Mouse (Mus musculus): Measurements from ENCODE around the gene Gpr88.

Gene Gpr88

DNA sequence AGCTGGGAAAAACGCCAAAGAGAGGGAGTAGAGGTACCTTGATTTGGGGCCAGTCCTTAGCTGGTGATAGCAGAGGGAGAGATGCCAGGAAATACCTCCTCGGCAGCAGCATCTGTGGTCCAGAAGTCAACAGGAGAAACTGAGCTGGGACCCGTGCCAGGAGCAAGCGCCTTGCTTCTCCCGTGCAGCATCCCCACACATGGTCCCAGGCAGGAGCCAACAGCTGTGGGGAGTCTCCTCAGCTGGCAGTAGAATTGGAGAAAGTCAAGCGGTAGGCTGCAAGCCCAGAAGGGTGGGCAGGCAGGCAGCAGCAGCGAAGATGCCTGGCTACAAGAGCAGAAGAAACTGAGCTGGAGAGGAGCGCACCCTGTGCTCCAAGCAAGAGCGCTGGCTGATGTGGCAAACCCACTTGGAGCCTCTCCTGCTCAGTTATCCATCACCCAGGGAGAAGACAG, at the start of gene Gpr88:
TSS of gene Gpr88 (minus strand) at position 427 of the 455 bp plus-strand sequence.
- peak; percentile 87 for DNase-seq (ENCODE audit: low read depth, low spot score)

DNA sequence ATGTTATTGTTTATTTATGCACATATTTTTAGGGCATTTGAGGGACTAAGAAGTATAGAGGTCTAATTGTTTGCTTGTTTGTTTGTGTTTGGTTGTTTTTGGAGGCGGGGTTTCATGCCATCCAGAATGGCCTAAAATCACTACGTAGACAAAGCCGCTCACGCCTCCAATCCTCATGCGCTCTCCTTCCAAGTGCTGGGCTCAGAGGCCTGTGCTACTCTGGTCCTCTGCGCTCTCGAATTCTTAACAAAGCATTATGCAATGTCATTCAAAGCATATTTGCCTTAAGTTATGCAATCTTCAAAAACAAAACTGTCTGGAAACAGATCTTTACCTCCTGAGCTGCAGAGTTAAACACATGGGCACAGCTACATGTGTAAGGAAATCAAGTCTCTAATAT, 49.3 kb upstream of the Gpr88 start:
- no peak for DNase-seq (ENCODE audit: low read depth, low spot score)

DNA sequence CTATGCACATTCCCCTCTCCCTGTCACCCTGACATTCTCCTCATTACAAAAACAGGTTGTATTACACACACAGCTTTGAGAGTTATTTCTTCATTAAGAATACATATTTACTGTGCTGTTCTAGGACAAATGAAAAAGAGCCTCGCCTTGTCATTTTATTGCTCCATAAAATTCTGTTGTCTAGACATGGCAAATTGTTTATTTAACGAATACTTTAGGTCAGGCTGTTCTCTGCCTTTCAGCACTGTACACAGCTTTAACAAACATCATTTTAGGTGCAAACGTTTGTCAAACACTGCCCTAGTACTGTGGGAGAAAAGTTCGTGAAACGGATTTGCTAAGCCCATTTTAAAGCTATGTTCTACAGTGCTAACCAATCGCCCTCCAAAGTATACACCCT, 48.5 kb upstream of the Gpr88 start:
- no peak for DNase-seq (ENCODE audit: low read depth, low spot score)

DNA sequence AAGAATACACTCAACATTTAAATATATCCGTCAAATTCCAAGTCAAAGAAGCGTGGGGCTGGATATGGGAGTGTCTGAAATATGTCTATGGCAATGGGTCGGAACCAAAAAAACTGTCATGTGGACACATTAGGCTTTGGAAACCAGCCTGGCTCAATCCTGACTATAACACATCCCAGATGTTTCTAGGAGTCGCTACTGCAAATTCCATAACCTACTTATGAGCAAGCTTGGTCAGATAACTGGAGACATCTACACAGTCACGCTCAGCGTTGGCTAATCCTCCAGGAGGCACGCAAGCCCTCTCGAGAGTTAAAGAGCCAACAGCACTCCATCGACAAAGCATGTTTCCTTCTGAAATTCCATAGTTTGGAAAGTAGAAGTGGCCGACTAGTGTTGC, 45.4 kb upstream of the Gpr88 start:
- no peak for DNase-seq (ENCODE audit: low read depth, low spot score)

DNA sequence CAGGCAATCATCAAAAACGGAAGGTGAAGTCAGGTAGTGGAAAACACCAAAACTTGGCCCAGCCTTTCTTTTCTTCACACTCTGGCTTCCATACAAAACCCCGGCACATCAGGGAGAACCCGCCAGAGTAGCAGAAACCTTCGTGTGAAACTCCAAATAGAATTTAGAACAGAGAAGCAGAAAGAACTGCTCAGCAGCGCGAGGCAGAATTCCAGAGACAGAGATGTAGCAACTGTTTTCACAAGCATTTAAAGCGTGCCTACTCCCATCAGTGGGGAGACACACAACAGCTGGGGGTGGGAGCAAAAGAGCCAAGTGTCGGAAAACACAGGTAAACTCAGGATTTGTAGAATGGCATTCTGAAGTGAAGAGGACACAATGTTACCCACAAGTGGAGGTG, 44.7 kb upstream of the Gpr88 start:
- DNase-seq (ENCODE audit: low read depth, low spot score), result no peak

DNA sequence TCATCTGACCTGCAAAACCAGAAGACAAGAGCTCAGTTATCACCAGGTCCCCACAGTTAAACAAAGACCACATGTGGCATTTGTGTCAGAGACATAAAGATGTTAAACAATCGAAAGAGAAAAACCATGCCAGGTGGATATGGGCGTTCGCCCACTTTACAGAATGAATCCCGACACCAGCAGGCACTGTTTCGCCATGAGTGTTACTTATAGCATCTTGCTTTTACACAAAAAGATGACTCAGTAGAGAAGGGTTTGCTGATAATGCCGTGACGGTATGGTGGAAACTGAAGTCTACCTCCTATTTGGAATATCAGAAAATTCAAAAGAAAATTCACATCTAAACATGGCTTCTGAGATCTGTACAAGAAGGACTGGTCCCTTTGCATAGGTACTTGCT, 43.9 kb upstream of the Gpr88 start:
- DNase-seq (ENCODE audit: low read depth, low spot score), result no peak

DNA sequence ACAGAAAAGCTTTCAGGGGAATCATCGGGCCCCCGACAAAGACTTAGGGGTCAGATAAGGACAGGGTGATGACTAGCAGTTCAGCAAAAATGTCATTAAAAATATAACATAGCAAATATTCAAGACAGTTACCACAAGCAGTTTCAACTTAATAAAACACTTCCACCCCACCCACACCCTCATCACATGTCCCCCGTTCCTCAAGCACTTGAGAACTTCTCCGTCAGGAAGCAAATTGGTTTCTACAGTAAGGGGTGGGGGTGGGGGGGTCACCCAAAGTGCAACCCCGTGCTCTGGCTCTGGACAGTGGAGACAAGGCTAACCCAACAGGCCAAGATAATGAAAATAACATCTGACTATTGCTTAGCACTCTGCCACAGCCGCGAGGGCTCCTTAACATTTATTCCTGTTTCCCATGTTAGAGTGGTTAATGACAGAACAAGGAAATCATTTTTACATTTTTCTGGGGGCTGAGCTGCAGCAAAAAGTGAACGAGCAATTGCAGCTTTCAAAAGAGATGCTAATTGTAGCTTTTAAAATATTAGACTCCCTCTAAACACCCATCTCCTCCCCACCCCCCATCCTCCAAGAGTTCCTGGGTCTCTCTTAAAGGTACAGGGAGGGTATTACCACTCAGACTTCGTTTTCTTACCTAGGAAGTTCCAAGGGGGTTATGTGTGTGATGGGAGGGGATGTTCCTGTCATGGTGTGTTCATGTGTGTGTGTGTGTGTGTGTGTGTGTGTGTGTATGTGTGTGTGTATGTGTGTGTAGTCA, 36.9 kb upstream of the Gpr88 start:
- DNase-seq (ENCODE audit: low read depth, low spot score), result no peak

DNA sequence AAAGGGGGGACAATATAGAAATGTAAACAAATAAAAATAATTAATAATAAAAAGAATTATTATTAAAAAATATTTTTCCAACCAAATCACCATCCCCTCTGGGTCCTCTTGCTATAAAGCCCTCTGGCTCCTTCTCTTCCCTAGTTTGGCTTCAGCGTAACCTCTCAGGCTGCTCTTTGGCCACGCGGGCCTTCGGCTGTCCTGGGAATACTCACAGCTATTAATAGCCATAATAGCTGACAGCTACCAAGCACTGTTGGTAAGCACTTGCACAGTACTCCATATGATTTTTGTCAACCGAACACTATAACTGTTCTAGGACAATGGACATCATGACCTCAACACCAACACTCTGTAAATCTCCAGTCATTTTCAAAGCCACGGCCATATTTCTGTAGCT, 35.5 kb upstream of the Gpr88 start:
- no peak for DNase-seq (ENCODE audit: low read depth, low spot score)

DNA sequence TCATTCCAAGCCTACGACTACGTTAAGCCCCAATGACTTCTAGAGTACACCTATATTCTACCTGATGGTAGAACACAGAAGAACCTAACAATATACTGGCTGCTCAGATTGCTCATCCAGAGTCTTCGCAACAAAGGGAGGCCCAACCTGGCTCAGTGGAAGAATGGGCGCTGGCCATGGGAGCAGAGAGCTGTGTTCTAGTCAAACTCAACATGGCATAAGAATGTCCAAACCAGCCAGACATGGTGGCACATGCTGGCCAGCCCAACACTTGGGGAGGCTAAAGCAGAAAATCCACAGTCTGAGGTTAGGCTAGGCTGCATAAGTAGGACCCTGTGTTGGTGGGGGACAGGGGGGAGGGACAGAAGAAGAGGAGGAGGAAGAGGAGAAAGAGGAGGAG, 31.4 kb upstream of the Gpr88 start:
- no peak for DNase-seq (ENCODE audit: low read depth, low spot score)

DNA sequence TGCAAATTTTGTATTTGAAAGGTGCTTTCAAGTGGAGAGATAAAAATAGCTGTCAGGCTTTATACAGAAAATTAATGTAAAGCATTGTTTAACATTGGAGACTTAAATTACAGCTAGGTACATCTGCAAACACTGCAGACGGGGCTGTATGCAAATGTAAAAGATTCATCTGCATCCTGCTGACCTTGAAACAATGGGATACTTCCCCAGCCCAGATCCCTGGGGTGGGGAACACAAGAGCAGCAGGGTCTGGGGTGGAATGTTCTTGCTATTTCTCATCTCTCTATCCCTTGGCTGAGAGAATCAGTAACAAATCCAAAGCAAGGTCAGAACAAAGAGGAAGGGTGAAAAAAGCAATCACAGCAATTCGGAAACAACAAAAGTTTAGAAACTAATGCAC, 30.7 kb upstream of the Gpr88 start:
- no peak for DNase-seq (ENCODE audit: low read depth, low spot score)

DNA sequence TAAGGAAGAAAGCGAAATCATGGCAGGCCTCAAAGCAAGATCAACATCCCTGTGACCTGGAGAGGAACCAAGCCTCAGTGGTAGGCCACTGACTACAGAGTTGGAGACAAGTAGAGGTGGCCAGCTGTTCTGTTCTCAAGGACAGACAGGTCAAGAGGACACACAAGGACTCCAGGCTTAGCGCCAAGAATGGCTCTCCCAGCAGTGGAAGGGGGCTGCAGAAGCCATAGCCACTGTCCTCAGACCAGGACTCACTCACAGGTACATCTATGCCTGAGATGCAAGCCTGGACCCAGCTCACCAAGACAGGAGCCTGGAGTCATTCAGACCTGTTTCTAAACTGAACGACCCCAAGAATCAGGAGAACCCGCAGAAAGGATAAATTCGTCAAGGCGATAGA, 28.4 kb upstream of the Gpr88 start:
- no peak for DNase-seq (ENCODE audit: low read depth, low spot score)

DNA sequence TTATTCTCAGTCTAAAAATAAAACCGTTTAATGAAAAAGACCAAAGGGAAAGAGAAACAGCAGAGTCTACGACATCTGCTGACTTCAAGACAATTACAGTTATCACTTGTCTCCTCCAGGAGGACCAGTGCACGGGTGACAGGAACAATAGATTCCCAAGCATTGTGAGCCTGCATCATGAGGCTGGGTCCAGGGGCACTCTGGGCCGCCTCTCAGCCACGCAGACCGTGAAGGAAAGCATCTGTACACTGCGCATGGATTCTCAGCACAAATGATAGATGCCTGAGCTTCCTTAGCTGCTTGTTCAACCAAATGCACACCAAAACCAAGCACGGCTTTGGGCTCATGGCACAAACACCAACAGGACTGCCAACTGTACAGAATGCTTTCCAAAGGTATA, 23.8 kb upstream of the Gpr88 start:
- DNase-seq (ENCODE audit: low read depth, low spot score), result no peak

DNA sequence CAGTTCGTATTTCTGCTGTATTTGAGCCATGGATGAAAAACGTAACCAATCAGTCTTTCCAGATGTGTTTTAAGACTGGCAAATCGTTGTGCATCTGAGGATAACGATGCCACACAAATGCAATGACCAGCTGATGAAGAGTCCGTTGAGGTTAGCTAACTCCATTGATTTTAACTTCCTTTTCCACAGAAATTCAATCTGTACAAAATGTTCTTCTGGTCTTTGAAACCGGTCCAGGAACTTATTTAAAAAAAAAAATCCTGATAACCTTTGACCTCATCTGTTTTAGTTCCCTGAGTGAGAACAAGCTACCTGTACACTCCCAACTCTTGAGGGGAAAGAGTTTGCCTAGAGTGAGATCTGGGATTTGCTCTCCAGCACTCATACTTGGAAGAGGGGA, 18.4 kb upstream of the Gpr88 start:
- DNase-seq (ENCODE audit: low read depth, low spot score), result no peak

DNA sequence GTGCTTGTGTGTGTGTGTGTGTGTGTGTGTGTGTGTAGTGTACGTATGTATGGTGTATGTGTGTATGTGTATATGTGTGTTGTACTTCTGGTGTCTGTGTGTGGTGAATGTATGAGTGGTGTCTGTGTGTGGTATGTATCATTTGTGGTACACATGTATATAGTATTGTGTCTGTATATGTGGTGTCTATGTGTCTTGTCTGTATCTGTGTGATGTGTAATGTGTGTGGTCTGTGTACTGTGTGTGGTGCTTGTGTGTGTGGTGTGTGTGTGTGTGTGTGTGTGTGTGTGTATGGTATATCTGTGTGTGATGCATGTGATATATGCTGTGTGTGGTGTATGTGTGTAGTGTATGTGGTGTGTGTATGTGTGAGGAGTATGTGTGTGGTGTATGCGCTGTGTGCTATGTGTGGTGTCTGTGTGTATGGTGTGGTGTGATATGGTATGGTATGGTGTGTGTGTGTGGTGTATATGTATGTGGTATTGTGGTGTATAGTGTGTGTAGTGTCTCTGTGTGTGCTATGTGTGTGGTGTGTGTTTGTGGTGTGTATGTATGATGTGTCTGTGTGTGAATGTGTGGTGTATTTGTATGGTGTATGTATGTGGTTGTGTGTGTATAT, 13.8 kb upstream of the Gpr88 start:
- no peak for DNase-seq (ENCODE audit: low read depth, low spot score)

DNA sequence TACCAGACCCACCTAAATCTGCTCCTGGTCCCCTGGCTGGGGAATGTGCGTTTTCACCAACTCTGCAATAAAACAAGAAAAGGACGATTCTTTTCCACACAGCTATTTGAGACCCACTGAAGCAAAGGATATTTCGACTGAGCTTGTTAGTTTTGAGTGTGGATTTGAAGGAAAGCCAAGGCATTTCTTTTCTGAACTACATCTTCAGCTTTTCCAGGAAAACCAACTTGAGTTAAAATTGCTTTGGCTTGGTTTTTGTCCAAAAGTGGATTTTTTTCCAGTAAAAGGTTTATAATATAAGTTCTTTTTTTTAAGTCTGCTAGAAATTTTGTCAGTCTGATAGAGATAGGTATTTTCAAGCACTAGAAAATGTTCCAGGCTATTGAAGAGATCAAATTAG, 13.1 kb upstream of the Gpr88 start:
- DNase-seq (ENCODE audit: low read depth, low spot score), result no peak

DNA sequence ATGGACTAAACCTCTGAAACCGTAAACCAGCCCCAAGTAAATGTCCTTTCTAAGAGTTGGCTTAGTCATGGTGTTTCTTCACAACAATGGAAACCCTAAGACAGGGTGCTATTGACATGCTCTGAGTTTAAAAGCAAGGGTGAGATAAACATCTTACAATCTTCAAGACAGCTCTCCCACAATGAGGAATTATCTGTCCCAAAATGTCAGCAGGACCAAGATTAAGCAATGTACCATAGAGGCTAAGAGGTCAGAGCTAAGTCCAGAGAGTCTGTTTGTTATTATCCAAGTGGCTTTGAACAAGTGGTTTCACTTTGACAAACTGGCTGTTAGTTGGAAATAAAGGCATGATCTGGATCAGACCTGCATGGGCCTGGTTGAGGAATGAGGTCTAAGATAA, 10.7 kb upstream of the Gpr88 start:
- no peak for DNase-seq (ENCODE audit: low read depth, low spot score)

DNA sequence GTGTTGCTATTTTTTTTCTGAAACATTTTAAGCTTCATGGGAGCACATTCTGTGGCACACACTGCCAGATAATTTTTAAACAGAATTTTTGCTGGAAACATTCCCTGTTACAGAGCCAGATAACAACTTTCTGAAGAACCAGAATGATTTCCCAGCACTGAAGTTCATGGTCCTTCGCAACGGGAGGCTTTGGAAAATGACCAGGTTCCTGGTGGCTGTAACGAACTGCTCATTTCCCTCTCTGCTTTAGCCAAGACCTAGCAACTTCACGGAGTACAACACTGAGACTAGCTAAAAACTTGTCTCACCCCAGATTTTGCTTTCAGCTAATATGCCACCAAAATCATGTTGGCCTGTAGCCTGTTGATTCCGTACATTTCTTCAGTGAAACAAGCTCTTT, 9.8 kb upstream of the Gpr88 start:
- DNase-seq (ENCODE audit: low read depth, low spot score), result no peak

DNA sequence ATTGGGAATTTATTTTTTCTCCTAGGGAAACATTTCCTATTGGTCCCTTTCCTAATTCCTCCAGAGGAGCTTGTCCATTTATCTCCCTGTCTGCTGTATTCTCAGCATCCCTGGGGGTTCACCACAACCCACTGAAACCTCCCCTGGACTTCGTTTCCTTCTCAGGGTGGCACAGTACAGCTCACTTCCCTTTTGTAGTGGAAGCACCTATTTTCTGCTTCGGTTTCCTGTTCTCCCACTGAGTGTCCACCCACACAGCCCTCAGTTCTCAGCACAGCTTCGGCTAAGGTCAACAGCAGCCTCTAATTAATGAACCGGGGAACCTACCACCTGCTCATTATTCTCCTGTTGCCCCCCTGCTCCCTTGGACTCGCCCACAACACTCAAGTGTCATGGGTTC, 2.8 kb upstream of the Gpr88 start:
- no peak for DNase-seq (ENCODE audit: low read depth, low spot score)

DNA sequence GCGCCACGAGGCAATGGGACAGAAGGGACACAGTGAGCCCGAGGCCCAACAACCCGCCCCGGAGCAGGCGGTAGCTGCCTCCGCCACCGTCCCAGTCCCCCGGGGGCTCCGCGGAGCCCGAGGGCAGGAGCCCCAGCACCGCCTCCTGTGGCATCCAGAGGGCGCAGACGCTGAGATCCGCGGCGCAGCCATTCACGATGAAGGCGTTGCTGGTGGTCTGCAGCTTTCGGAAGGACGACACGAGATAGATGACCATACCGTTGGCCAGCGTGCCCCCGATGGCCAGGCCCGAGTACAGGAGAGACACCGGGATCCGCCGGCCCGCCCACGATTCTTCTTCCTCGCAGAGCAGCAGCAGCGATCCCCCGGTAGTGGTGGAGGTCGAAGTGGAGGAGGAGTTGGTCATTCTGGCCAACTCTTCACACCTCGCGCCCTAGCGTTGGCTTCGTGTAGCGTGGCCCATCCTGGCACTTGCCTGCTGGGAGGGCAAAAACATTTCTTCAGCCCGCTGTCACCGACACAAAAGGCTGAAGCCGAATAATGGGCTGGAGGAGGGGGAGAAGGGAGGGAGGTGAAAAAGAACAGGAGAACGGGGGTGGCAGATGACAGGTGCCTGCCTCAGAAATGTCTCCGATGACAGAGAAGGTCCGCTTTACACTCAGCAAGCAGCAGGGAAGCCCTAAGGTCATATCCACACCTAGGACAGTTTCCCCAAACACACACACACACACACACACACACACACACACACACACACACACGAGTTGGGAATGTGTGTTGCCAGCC, 855 bp downstream of the Gpr88 start:
- DNase-seq (ENCODE audit: low read depth, low spot score), result no peak

DNA sequence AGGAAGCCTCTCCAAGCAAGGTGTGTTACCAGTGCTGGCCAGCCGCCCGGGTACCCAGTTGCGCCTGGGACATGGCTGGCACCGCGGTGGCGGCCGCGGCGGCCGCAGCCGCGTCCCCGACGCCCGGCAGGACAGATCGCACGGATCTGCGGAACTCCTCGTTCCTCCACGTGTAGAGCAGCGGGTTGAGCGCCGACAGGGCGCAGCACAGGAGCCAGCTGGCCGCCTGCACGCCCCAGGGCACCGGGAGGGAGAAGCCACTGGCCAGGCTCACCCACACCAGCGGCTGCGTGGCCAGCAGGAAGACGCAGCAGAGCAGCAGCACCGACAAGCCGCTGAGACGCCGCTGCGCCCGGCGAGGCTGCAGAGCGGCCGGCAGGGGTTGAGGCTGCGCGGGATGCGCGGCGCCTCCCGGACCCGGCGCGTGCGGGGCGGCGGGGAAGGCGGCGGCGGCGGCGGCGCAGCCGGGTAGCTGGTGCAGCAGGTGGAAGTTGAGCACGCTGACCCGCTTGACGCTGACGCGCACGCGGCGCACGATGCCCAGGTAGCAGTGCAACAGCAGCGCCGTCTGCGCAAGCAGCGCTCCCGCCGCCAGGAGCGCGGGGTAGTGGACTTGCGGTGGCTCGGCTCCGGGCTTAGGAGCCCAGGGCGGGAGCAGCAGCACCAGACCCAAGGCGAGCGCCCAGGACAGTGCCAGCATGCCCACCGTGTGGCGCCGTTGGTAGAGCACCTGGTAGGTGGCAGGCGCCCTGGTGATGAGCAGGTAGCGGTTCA, 1.6 kb downstream of the Gpr88 start:
- no peak for DNase-seq (ENCODE audit: low read depth, low spot score)

DNA sequence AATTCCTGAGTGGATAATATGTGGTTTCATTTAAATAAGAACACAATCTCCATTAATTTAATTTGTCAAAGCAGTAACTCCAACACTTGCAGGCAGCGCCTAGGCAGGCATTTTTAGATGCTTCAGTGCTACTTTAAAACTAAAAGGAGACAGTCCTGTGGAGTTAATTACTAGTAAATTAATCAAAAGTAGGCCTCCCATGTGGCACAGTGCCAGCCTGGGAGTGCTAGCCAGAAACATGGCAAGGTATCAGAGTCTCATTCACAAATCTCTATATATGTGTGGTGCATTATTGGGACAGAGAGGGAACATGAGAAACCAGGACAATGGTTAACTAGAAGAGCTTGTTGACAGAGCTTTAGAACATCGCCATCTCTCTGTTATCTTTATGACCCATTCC, 4.3 kb downstream of the Gpr88 start:
- no peak for DNase-seq (ENCODE audit: low read depth, low spot score)

DNA sequence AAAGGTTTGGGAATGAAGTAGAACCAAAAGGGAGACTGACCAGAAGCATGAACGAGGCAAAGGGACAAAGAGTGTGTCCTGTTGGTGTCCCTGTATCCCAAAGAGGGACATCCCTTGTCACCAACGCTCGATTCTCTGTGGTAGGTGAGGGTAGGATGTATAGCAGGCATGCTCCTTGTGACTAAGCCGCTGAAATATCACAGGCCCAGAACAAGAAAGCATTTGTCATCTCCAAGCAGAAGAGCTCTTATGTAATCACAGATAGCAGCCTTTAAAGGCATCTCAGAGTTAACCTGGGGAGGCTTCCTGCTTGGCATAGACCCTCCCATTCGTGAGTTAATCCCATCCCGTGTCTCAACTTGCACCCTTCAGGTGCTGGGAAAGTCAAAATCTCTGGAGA, 8.8 kb downstream of the Gpr88 start:
- no peak for DNase-seq (ENCODE audit: low read depth, low spot score)

Measured in telencephalon, adult 2 months (tissue).